Mouse (Mus musculus) myocyte (in vitro differentiated cells): Measurements from ENCODE around the gene 4930579F01Rik.

ENCODE experiments used
- CEBPB ChIP-seq: IDR thresholded peaks from 2 replicates; pipeline ENCODE4 v1.6.1; 2011; ENCODE audit warnings: mild to moderate bottlenecking, moderate library complexity; ENCODE audit not compliant: poor library complexity, insufficient read depth, severe bottlenecking
- MAX ChIP-seq: IDR thresholded peaks from one replicate; pipeline ENCODE4 v1.6.1; 2011; ENCODE audit warnings: low read depth, mild to moderate bottlenecking, control low read depth
- MYOD1 ChIP-seq, 3 experiments: IDR thresholded peaks; one replicate each; pipeline ENCODE4 v1.6.1; 2011; ENCODE audit warnings: control low read depth in 2 of 3, low read depth in 2 of 3, mild to moderate bottlenecking in 2 of 3, moderate library complexity in 1 of 3; ENCODE audit not compliant: insufficient read length in 2 of 3, control insufficient read depth in 1 of 3
- MYOG ChIP-seq, 3 experiments: IDR thresholded peaks; one replicate each; pipeline ENCODE4 v1.6.1; 2011; ENCODE audit warnings: control low read depth in 2 of 3, low read depth in 2 of 3, mild to moderate bottlenecking in 2 of 3; ENCODE audit not compliant: insufficient read length in 2 of 3, control insufficient read depth in 1 of 3, insufficient read depth in 1 of 3
- POLR2A ChIP-seq: IDR thresholded peaks from one replicate; pipeline ENCODE4 v1.6.1; 2011; ENCODE audit warnings: low read depth, mild to moderate bottlenecking, control low read depth, moderate library complexity; ENCODE audit not compliant: insufficient read length
- POLR2AphosphoS2 ChIP-seq: IDR thresholded peaks from one replicate; pipeline ENCODE4 v1.6.1; 2011; ENCODE audit warnings: low read depth, control low read depth; ENCODE audit not compliant: insufficient read length
- USF1 ChIP-seq: IDR thresholded peaks from one replicate; pipeline ENCODE4 v1.6.1; 2011; ENCODE audit warnings: low read depth, mild to moderate bottlenecking, control low read depth, moderate library complexity

DNA sequence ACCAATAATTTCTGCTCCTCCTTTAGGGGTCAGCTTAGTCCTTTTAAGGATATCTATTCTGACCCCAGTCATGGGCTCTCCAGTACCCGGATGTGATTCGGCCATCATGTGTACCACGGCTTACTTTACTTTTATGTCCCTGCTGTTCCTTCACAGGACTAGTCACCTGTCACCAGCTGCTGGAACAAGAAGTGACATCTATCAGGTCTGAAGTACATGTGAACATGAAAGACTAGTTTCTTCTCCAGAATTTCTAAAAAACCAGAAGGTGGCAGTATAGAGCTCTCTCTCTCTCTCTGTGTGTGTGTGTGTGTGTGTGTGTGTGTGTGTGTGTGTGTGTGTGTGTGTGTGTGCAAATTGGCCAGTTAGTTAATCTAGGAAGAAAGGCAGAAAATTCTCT is 46.8 kb upstream of the 4930579F01Rik start:
- TF ChIP-seq POLR2A (no peak), POLR2AphosphoS2 (no peak), CEBPB (no peak), MYOD1 (IDR thresholded peaks at IDR 0.05; ENCODE audit: control insufficient read depth in 1 of 3, insufficient read length in 2 of 3, low read depth in 2 of 3) (no peak), MYOG (IDR thresholded peaks at IDR 0.05; ENCODE audit: control insufficient read depth in 1 of 3, insufficient read depth in 1 of 3, insufficient read length in 2 of 3, low read depth in 2 of 3) (no peak), USF1 (no peak), MAX (no peak)
